Mouse (Mus musculus) ovary, postnatal 14 days (tissue): Measurements from ENCODE around the gene Nectin1.

ENCODE experiments used
- DNase-seq: peaks from one replicate; pipeline ENCODE4 v3.0.0; 2022; ENCODE audit warnings: low spot score

Gene Nectin1

DNA sequence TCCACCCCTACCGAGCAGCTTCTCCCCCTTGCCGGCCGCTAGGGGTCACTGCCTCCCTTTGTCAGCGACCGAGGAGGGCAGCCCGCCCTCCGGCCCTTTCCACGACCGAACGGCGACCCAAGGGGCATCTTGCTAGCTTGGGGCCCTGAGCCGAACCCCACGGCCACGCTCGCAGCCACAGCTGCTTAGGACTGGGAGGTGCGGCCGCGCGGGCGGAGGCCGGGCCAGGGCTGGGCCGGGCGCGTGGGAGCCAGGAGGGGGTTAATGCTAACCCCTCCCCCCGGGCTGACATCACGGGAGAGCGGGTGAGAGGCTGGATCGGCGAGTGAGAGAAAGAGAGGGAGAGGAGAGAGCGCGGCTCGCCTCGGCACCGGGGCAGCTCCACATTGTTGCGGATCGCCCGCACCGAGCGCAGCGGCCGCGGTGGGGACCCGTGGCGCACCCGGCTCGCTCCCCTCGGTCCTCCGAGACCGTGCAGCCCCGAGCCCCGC is at the start of gene Nectin1:
Gene Nectin1, plus strand, starts transcription at position 338 of the 491 bp plus-strand sequence.
- DNase-seq, result peak; percentile 81

DNA sequence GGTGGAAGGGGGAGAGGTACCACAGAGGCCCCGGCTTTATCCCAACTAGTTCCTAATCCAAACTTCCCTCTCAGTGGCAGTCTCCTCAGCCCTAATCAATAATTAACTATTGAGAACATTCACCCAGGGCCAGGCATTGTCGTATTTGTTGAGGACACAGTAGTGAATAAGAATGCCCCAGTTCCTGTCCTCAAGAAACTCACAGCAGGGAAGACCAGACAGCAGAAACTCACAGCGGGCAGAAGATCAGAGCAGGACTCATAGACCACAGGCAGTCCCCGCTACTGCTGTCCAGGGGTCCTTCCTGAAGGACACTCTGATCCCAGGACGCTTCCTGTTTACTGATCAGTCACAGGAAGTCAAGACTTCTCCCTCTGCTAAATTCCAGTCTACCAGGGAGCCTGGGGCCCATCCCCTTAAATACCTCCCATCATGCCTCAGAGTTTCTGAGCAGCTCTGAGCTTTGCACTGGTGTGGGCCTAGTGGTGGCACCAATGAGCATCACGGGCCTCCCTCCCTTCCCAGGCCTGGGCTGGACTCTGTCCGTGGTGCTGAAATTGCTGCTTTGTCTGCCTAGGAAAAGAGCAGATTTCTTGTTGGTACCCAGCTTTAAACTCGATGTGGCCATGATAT is 45.6 kb upstream of the Nectin1 start:
- peak; percentile 61 for DNase-seq

DNA sequence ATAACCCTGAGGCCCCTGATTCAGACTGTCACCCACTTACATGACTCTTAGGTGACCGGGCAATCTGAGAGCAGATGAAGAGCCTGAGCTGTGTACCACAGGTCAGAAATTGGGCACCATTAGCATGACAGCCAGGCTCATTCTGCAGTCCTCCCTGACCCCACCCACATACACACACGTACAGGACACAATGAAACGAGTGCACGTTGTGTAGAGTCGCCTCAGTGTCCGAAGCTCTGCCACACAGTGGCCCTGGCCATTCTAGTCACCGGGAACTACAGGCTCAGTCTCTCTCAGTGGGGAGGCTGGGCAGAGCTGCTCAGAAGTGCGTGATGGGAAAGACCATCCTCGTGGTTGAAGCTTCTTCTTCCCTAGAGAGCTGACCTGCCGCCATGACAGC is 44.9 kb upstream of the Nectin1 start:
- no peak for DNase-seq

DNA sequence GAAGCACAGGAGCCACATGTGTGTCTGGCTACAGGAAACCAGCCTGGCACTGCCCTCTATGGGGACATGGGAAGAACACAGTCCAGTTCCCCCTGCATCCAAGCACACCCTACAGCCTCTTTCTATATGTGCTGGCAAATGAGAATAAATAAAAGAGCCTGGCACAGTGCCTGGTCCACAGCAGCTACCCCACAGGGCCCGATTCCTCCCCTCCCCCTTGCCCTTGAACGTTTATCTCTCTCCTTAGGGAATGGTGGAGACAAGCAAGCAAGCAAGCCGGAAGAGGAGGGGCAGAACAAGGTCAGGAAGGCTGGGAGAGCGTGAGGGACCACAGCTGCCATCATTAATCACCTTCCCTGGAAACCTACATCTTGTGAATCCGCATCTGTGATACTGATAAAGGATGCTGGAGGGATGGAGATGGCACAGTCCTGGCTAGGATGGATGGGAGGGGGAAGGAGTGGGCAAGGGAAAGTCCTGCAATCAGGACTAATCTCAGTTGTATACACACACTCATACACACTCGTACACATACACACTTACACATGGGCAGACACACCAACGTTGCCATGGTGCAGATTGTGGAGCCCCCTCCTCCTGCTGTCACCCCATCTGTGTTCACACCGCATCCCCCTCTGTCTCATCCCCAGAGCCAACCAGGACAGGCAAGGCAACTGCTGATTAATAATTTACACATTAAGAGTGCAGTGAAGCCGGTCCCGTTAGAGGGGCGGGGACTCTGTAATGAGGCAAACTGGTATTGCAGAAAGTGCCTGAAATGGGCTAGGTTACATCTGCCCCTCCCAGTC is 44.2 kb upstream of the Nectin1 start:
- no peak for DNase-seq

DNA sequence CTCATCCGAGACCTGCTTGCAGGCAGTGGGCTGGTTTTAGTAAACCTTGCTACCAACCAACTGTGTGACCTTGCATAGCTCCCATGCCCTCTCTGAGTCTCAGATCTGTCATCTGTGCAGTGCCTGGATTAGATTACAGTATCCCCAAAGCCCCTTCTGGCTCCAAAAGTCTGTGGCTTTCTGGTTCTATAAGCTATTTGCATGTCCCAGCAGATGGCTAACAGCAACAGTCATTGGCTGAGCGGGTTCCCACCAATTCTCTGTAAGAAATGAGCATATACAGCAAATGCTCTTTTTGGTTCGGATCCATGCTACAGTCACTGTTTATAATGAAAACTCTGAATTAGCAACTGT is 43.6 kb upstream of the Nectin1 start:
- no peak for DNase-seq

DNA sequence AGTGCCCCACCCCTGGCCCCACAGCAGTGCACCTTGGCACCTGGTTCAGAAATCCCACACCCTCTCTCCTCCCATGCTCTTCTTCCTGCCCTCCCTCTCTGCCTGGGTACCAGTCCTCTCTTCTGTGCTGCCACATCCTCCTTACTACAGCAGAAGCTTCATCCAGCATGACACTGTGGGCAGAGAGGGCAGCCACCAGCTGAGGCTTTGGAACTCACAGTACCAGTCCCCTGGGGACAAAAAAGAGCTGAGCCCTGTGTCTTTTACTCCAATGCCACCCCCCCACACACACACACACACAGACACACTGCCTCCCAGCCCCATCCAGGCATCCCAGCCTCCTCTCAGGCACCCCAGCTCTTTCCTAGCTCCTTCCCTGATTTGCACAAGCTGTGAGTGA is 42.0 kb upstream of the Nectin1 start:
- no peak for DNase-seq

DNA sequence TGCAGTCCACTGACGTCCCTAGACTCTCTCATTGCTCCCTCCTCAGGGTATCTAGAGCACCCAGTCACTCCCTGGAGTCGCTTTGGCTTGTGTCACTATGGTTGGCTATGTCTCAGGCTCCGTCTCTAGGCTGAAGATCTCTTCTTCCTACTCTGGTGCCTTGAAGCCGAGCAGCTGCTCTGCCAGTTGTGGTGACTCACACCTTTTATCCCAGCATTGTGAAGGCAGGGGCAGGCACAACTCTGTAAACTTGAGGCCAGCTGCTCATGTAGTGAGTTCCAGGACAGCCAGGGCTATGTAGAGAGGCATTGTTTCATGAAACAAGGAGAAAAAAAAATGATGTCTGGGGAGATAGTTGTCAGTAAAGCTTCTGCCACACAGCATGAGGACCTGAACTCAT is 36.2 kb upstream of the Nectin1 start:
- DNase-seq, result no peak

DNA sequence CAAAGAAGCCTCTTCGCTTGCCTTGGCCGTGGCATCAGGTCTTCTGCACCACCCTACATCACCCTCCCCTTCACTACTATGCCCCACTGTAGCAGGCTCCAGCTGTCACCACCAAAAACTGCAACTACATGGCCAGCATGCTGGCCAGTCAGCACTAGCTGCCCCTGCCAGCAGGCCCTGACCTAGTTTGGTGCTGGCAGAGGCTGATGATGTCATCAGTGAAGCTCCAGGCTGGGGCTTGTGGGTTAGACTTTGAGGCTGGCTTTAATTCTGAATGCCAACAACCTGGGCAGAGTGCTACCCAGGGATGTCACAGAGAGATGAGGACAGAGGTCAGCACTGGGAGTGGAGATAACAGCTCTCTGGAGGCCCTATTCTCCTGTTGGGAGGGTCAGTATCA is 35.1 kb upstream of the Nectin1 start:
- DNase-seq, result no peak

DNA sequence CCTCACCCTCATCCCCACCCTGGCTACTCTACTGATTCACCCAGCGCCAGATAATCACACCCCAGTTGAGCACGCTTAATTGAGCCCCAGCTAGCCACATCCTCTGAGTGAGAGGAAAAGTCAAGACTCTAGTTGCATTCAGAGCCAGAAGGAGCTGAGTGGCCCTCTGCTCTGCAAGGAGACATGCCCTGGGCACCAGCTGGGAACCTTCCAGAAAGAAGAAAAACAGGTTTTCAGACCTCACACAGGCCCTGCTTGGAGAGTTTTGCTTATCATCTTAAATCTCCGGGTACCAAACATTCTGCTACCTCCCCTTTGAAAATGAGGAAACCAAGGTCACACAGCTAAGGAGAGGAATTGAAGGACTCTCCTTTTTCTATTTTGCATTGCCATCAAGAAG is 30.4 kb upstream of the Nectin1 start:
- no peak for DNase-seq

DNA sequence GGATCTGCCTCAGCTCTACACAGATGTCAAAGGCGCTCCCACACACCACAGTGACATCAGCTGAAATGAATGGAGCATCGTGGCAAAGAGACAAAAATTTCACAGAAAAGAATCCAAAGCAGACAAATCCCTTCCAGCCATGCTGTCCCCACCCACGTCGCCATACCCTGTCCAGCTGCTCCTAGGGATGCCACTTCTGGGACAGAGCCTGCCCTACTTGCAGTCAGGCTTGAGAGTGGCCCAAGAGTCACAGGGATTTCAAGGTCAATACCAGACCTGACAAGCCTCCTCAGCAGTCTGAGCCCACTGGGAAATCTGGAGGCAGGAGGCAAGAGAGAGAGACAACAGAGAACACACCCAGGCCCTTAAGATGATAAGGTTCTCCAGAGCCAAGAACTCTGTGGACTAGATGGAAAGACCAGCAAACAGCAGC is 24.4 kb upstream of the Nectin1 start:
- no peak for DNase-seq

DNA sequence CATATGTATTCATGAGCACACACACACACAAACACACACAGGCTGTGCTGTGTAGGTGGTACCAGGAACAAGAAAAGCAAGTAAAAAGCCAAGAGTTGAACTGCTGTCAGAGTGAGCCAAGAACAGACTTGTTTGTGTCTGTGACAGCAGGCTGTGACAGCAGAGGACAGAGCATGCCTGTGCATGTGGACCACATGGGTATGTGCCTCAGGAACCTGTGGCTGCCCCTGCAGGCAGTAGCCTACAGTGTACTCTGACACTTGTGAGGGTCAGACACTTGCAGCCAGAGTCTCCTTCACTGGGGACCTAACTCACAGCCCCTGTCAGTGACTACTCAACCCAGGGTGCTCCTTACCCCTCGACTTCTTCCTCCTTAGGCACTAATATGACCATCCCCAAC is 23.7 kb upstream of the Nectin1 start:
- DNase-seq, result no peak

DNA sequence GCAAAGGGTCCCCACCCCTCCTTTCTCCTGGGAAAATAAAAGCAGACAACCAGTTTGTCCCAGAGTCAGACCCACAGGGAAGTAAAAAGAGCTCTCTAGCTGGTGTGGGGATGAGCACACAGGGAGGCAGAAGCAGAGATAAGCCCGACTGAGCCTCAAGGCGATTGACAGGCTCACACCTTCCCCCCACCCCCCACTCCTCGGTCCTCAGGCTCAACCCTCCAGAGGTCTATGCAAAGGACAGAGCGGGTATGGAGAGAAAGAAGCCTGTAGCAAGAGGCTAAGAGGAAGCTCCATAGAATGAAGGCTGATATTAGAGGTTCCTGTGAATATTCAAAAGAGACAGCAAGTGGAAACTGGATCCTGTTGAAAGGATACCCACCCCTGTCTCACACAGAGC is 19.7 kb upstream of the Nectin1 start:
- DNase-seq, result no peak

DNA sequence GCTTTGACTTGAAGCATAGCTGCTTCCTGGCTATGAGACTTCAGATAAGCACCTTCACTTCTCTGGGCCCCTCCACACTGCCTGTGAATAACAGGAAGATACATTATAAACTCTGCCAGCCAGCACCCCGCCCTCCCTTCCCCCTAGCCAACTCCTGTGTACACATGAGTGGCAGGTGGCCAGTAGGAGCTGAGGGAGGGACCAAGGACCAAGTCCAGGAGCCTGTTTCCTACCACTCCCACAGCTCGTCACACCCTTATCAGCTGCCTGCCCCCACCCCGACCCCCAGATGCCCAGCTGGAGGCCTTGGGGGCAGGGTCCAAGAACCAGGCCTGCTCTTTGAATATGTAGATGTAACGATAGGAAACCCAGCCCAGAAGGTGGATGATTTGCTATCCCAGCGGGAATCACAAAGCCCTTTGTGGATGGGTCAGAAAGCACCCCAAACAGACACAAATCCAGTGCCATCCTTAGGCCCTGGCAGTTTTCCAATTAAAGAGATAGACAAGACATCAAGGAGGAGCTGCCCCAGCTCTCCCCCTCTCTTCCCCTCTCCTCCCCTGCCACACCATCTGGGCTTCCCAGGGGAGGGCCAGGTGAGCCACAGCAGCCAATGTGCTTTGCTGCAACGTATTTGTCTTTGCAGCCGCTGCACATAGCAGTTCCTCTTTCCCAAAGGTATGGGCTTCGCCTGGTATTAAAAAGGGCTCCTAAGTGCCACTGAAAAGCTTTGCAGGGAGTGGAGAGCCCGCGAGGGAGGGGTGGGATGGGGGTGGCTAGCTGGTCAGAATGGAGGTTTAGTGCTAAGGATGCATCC is 14.1 kb upstream of the Nectin1 start:
- DNase-seq, result no peak

DNA sequence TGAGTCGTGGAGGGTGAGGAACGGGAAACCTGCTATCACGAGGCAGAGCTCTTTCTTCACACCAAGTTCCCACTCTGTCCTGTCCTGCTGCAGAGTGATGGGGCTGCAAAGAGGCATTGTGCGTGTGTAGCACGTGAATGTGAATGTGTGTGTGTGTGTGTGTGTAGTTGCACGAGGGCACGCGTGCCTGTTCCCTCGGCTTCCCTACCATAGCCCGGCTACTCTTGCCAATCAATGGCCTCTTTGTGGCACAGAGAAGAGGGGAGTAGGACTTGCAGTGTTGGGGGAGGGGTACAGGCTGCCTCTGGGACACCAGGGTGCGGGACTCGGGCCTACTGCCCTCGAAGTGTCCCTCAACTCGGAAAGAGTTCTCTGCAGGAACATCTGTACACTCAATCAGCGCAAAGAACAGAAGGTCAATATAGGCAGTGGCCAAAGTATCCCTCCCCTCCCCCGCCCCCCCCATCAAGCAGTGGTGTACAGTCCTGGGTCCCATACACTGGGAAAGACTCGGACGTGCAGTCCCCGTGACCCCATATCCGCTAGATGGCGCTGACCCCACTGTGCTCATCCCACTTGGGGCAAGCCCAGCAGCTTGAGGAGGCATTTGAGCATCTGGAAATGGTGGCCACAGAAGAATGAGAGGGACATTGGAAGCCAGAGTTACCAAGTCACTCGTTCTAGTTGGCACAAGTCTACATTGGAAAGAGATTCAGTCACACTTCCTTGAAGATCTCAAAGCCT is 13.3 kb upstream of the Nectin1 start:
- peak; percentile 31 for DNase-seq

DNA sequence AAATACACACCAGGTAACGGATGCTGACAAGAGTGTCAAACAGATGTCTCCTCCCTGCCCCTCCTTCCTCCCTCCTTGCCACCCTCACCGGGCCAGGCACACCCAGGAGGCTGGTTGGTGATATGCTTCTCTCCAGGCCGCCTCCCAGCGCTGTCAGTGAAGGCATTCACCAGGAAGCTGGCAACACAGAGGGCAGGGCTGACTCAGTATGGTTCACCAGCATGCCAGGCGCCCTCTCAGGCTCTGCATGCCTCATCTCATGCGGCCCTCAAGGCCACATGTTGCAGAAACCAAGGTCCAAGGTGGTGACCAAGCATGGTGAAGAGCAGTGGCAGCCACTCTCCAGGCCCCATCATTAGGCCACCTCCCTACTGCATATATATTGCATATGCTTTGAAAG is 11.9 kb upstream of the Nectin1 start:
- no peak for DNase-seq

DNA sequence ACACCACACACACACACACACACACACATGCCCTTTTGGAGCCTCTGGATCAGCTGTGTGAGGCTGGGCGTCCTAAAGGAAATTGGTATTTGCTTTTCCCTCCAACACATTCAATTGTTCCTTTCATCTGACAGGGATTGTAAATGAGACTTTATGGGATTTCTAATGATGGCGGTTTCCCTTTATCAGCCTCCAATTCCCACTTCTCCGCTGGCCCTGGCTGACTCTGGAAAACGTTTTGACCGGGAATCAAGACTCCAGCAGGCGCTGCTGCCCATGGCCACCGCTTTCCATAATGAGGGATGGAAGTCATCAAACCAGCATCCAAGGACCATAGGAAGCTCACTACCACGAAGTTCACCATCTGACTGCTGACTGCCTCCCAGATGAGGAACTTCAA is 11.1 kb upstream of the Nectin1 start:
- DNase-seq, result no peak

DNA sequence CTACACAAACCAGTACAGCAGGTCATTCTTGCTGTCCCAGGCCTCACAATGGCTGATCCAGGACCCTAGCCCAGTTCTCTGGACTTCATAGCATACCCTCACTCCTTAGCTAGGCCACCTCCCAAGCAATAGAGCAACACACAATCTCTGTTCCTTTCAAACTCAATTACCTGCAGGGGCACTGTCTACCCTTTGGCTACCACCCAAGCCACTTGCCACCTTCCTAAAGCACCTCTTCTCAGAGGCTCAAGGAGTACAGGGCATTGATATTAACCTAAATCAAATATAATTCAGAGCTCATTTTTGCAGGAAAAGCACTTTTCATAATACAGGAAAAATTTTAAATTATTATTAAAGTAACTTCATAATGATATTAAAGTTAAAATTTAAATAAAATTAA is 8.8 kb upstream of the Nectin1 start:
- no peak for DNase-seq

DNA sequence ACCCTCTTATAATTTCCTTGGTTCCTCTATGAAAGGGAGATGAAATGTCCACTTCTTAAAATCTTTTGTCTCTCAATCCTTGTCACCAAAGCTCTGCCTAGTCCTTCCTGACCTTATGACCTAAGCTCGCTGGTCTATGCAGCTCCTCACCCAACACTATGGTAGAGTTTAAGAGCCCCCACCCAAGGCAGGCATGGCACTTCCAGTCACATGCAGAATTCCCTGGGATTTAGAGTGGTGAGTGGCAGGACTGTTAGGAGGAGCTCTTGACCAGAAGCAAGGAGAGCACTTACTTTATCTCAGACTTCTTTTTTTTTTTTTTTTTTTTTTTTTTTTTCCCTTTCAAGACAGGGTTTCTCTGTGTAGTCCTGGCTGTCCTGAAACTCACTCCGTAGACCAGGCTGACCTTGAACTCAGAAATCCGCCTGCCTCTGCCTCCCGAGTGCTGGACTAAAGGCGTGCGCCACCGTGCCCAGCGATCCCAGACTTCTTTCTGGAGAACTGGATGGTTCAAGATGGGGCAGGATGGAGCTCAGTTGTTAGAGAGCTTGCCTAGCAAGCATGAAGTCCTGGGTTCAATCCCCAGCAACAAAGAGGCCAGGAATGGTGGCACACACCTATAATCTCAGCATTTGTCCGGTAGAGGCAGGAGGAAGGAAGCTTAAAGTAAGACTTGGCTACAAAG is 7.6 kb upstream of the Nectin1 start:
- no peak for DNase-seq

DNA sequence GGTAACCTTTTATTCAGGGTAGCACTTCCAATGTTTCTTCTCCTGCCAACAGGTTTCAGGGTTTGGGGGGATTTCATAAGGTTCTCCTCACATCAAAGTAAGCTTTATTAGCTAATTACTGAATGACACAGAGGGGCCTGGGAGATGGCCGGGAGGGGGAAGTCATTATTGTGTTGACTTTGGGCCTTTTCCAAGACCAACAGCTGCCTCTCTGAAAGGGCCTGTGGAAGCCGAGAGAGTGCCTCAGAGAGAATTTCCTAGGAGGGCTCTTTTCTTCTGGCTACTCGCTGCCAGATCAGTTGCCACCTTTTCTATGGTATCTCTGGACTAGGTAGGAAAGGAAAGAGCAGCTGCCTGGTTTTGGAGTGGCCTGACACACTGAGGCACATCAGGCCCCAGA is 6.5 kb upstream of the Nectin1 start:
- no peak for DNase-seq

DNA sequence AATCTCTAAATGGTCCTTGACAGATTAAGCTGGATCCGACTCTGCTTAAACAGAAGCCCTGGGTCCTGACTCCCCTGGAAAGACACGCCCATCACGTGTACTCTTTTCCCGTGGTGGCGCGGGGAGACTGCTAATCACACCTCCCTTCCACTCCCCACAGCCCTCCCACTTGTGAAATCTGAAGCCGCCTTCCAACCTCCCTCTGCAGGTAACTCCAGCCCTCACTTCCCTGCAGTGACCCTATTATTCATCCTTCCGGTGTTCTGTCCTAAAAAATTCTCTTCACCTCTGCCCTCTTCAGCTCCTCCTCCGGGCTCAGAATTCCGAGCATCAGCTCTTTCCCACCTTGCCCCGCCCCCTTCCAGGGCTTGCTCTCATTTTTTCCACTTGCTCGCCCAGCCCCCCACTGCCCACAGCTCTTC is 5.9 kb upstream of the Nectin1 start:
- DNase-seq, result no peak

DNA sequence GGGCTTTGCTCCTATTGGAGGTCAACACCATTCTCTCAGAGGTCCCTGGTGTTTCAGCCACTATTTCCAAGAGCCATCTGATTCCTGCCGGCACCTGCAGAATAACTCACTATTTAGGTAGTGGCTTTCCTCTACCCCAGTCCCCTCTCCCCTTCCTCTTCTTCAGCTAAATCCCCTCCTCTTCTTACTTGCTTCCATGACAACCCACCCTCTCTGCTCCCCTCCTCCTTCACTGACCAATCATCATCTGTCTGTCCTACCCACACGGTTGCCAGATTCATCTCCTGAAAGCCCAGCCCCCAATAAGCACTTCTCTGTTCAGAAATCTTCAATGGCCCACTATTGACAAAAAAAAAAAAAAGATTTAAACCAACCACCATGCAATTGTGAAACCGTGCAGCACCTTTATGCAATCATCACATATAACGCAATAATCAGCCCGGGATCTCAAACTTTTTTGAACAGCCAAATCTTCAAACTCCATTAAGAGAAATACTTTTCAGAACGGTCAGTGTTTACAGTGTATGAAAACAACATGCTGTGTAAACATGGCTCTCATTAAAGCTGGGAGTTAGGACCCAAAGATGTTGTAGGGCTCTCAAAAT is 5.2 kb upstream of the Nectin1 start:
- DNase-seq, result no peak
